Mouse (Mus musculus) heart, postnatal 0 days (tissue): ENCODE measurements at regions not wholly inside any gene's neighbourhood (a gene's known extent, or its start where the extent isn't known, plus 50 kb on each side); places are given as distances from the start of the nearest gene placed in this dataset.

ENCODE experiments used
- ATAC-seq: fragments of 200-750 bp; cut with Nextera tagmentation; 2 replicates; pipeline ENCODE4 v1.8.0; 2017; ENCODE audit warnings: low read depth, moderate number of reproducible peaks, moderate library complexity; ENCODE audit not compliant: insufficient read depth
- DNase-seq: peaks from one replicate; pipeline ENCODE4 v3.0.0-alpha.2; 2016; ENCODE audit warnings: low spot score
- H3K27ac ChIP-seq: fragments of 300-500 bp; sonication (generic); 2 replicates; pipeline ENCODE4 v1.5.1; 2014; ENCODE audit warnings: low read depth, mild to moderate bottlenecking
- H3K27me3 ChIP-seq: fragments of 300-500 bp; sonication (generic); 2 replicates; pipeline ENCODE4 v1.6.1; 2014; ENCODE audit warnings: low read length, mixed read lengths; ENCODE audit not compliant: control insufficient read depth, insufficient read depth
- H3K36me3 ChIP-seq: fragments of 300-500 bp; sonication (generic); replicated peaks from 2 replicates; pipeline ENCODE4 v1.6.1; 2014; ENCODE audit warnings: low read length, mixed read lengths; ENCODE audit not compliant: control insufficient read depth, insufficient read depth
- H3K4me1 ChIP-seq: fragments of 300-500 bp; sonication (generic); 2 replicates; pipeline ENCODE4 v1.6.1; 2014; ENCODE audit warnings: antibody characterized with exemption; ENCODE audit not compliant: control insufficient read depth, insufficient read depth
- H3K4me2 ChIP-seq: fragments of 300-500 bp; sonication (generic); 2 replicates; pipeline ENCODE4 v1.6.1; 2014; ENCODE audit warnings: low read depth, mild to moderate bottlenecking, low read length, moderate library complexity
- H3K4me3 ChIP-seq: fragments of 300-500 bp; sonication (generic); 2 replicates; pipeline ENCODE4 v1.5.1; 2014; ENCODE audit warnings: low read depth, low read length
- H3K9ac ChIP-seq: fragments of 300-500 bp; sonication (generic); replicated peaks from 2 replicates; pipeline ENCODE4 v1.6.1; 2014; ENCODE audit warnings: low read depth, low read length, mixed read lengths
- H3K9me3 ChIP-seq: fragments of 300-500 bp; sonication (generic); replicated peaks from 2 replicates; pipeline ENCODE4 v1.6.1; 2016; ENCODE audit warnings: low read length; ENCODE audit not compliant: control insufficient read depth
- CTCF ChIP-seq: IDR thresholded peaks from 2 replicates; pipeline ENCODE4 v1.5.1; 2016; ENCODE audit warnings: antibody characterized with exemption, control low read depth, low read depth
- EP300 ChIP-seq: IDR thresholded peaks from 2 replicates; pipeline ENCODE4 v1.6.1; 2016; ENCODE audit warnings: antibody characterized with exemption, low read depth
- WGBS: fragments of 180-500 bp; shearing (Covaris S2); extraction: QIAGEN DNeasy Blood & Tissue Kit; methylation state at CpG from one replicate; pipeline ENCODE4 v1.1.7; 2014; 5-methylcytosine and 5-hydroxymethylcytosine counted together

GRCm38 (mm10) chr11:114174871-114175270 is 108.0 kb upstream of the Sdk2 start:
- TF ChIP-seq CTCF (no peak), EP300 (no peak)
- Histone ChIP-seq H3K9ac (no peak overlapping the region), H3K9me3 (no peaks in the 10 kb centered on the region), H3K36me3 (no peaks in the 10 kb centered on the region), H3K27ac (no peak overlapping the region), H3K4me3 (no peak overlapping the region), H3K4me1 (peaks cover 6% of the 10 kb centered on the region; the same call in 1 of the 2 replicates), H3K4me2 (no peak overlapping the region), H3K27me3 (no peaks in the 10 kb centered on the region)
- DNase-seq (no peak), ATAC-seq (no peak)
- WGBS = 59% methylated on average over 4 of the region's 4 CpGs

GRCm38 (mm10) chr11:114168231-114168661 is 101.4 kb upstream of the Sdk2 start:
- no peak overlapping the region for H3K4me2 ChIP-seq
- H3K27me3 ChIP-seq = no peaks in the 10 kb centered on the region
- ATAC-seq (no peak), DNase-seq (no peak)
- no peak overlapping the region for H3K27ac ChIP-seq
- H3K4me1 ChIP-seq = no peaks in the 10 kb centered on the region
- TF ChIP-seq EP300 = no peak
- TF ChIP-seq CTCF = peak; percentile 35
- no peaks in the 10 kb centered on the region for H3K9me3 ChIP-seq
- H3K4me3 ChIP-seq = no peak overlapping the region
- no peaks in the 10 kb centered on the region for H3K36me3 ChIP-seq
- WGBS = 49% methylated on average over 13 of the region's 13 CpGs
- no peak overlapping the region for H3K9ac ChIP-seq

GRCm38 (mm10) chr11:114165656-114166362 is 99.0 kb upstream of the Sdk2 start:
- Histone ChIP-seq H3K9me3 (no peaks in the 10 kb centered on the region), H3K27ac (no peak overlapping the region), H3K9ac (no peak overlapping the region), H3K27me3 (no peaks in the 10 kb centered on the region), H3K4me3 (no peak overlapping the region), H3K4me1 (no peaks in the 10 kb centered on the region), H3K36me3 (no peaks in the 10 kb centered on the region), H3K4me2 (peak overlapping the region; percentile 36)
- DNase-seq = no peak
- 15% methylated on average over 23 of the region's 23 CpGs for WGBS
- peak; percentile 30; the same call in 1 of the 2 replicates for ATAC-seq
- TF ChIP-seq CTCF (no peak), EP300 (no peak)

GRCm38 (mm10) chr11:114152716-114153115 is 85.9 kb upstream of the Sdk2 start:
- no peaks in the 10 kb centered on the region for H3K36me3 ChIP-seq
- no peak overlapping the region for H3K4me2 ChIP-seq
- ATAC-seq = no peak
- WGBS = 61% methylated on average over 15 of the region's 15 CpGs
- no peak overlapping the region for H3K27ac ChIP-seq
- H3K27me3 ChIP-seq = no peaks in the 10 kb centered on the region
- no peaks in the 10 kb centered on the region for H3K4me1 ChIP-seq
- H3K4me3 ChIP-seq = no peak overlapping the region
- no peaks in the 10 kb centered on the region for H3K9me3 ChIP-seq
- no peak for TF ChIP-seq EP300
- no peak for TF ChIP-seq CTCF
- no peak for DNase-seq
- no peak overlapping the region for H3K9ac ChIP-seq

GRCm38 (mm10) chr11:114146334-114146733 is 79.5 kb upstream of the Sdk2 start:
- no peaks in the 10 kb centered on the region for H3K9me3 ChIP-seq
- H3K9ac ChIP-seq = no peak overlapping the region
- H3K36me3 ChIP-seq = no peaks in the 10 kb centered on the region
- no peaks in the 10 kb centered on the region for H3K27me3 ChIP-seq
- H3K4me1 ChIP-seq = no peaks in the 10 kb centered on the region
- no peak overlapping the region for H3K4me2 ChIP-seq
- no peak overlapping the region for H3K4me3 ChIP-seq
- no peak for DNase-seq
- no peak overlapping the region for H3K27ac ChIP-seq
- WGBS = 40% methylated on average over 5 of the region's 5 CpGs
- ATAC-seq = no peak
- TF ChIP-seq CTCF = no peak
- no peak for TF ChIP-seq EP300

- Histone ChIP-seq H3K4me1 (no peaks in the 10 kb centered on the region), H3K4me2 (no peak overlapping the region), H3K9me3 (no peaks in the 10 kb centered on the region), H3K27me3 (no peaks in the 10 kb centered on the region; the same call in 1 of the 2 replicates), H3K36me3 (no peaks in the 10 kb centered on the region), H3K4me3 (no peak overlapping the region), H3K9ac (no peak overlapping the region), H3K27ac (no peak overlapping the region)
- ATAC-seq = no peak
- WGBS = 75% methylated on average over 8 of the region's 8 CpGs
- no peak for DNase-seq
- TF ChIP-seq EP300 (no peak), CTCF (no peak)
Measured at GRCm38 (mm10) chr11:114129270-114129669, 62.4 kb upstream of the Sdk2 start.
